ENCODE assay signal across 11 mouse cellular contexts in the genomic region with DNA sequence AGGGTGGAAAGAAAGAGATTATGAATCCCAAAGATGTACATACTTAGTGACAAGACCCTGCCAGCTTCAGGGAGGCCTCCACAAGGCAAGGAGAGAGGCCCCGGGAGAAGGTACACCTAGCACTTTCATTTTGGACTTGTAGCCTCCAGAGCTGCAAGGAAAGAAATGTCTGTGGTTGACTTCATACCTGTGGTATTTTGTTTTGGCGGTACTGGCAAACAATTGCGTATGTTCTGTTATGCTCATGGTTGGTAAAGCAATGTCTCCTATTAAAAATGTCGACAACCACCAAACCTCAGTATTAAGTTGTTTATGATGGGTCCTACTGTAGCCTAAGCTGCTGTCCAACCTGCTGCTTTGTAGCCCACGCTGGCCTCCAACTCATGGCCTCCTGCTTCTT. TPM values are rescaled to one million over a fixed set of nuclear protein-coding genes. Genes with fewer than 3 reads are reported as not detected.
"Had no signal": no experiment of that assay in that cellular context is flagged by ENCODE, and none has a peak within 500 bp of the region (broad histone marks: within the 10 kb centered on the region; RNA-seq: fewer than 3 reads in every experiment).

No protein-coding gene starts in this region.

- H3K4me3 ChIP-seq: limb, embryonic 13.5 days; midbrain, embryonic 12.5 days; stomach, embryonic 15.5 days had no signal

- H3K4me2 ChIP-seq: limb, embryonic 13.5 days; midbrain, embryonic 12.5 days; stomach, embryonic 15.5 days had no signal

- H3K4me1 ChIP-seq: limb, embryonic 13.5 days had no signal

- H3K27ac ChIP-seq: limb, embryonic 13.5 days; liver, embryonic 14.5 days; midbrain, embryonic 12.5 days; stomach, embryonic 15.5 days had no signal

- H3K36me3 ChIP-seq: limb, embryonic 13.5 days; midbrain, embryonic 12.5 days; stomach, embryonic 15.5 days had no signal

- H3K27me3 ChIP-seq: limb, embryonic 13.5 days; midbrain, embryonic 12.5 days; stomach, embryonic 15.5 days had no signal

- H3K9me3 ChIP-seq: limb, embryonic 13.5 days; midbrain, embryonic 12.5 days; stomach, embryonic 15.5 days had no signal

- H3K9ac ChIP-seq: limb, embryonic 13.5 days; liver, embryonic 14.5 days; midbrain, embryonic 12.5 days; stomach, embryonic 15.5 days had no signal

- DNase-seq: kidney, postnatal 14 days; left cerebral cortex, postnatal 4 days; lung, adult 2 months; right cerebral cortex, postnatal 14 days; thymus, adult 2 months; thymus, postnatal 25 days had no signal

RNA-seq across cellular contexts. Expression of a gene that starts 40.9 kb away (rescaled TPM):
- total RNA-seq: megakaryocyte-erythroid progenitor cell, adult 5-6 weeks had no signal
